Mouse (Mus musculus) embryonic stem cell, embryonic (primary cell): ENCODE data around the gene Scaf8.
"Not testable (repeated sequence)": the region's sequence is repeated elsewhere in the genome, so short reads cannot be mapped to it uniquely, and the experiment has no call there.

Source experiments
- CTCF ChIA-PET, 4 experiments: fragments of 300-600 bp in 2 of 4; fragments of 350-600 bp in 2 of 4; sonication (Branson Sonifier 250); formaldehyde crosslinking; loops; one replicate each; lab custom pipeline; 2022; ENCODE audit warnings: inconsistent platforms in 2 of 4; lab: Charles Lee
- POLR2A ChIA-PET, 4 experiments: fragments of 300-600 bp in 2 of 4; fragments of 350-600 bp in 2 of 4; sonication (Branson Sonifier 250); formaldehyde crosslinking; loops; one replicate each; lab custom pipeline; 2022; ENCODE audit warnings: antibody characterized with exemption in 4 of 4, inconsistent platforms in 1 of 4; lab: Charles Lee

The Scaf8 gene

GRCm38 (mm10) chr17:3156176-3156575 is 41.4 kb downstream of the Scaf8 start:
- POLR2A ChIA-PET: interaction anchor here in 2 of 4 experiments (0.6 to 2.7 kb wide), 10 partner anchors 8 to 58 kb away, joined by 3 to 11 read pairs (median 5); no protein-coding TSS in a partner anchor
- CTCF ChIA-PET: not testable (repeated sequence)

DNA sequence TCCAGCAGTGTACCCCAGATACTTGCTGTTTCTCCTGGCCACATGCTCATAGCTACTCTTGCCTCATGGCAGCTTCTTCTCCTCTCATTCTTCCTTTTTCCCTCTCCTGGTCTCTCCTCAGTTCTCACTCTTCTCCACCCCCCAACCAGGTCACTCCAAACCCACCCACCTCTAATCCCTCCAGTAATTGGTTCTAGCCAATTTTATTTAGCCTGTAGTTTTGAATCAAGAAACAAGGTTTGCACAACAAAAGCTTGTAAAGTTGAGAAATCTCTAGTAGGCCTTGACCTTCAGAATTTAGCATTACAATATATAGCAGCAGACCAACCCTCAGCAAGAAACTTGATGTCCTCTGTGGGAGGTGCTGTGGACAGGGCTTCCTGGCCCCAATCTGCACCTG is 42.2 kb downstream of the Scaf8 start:
- ChIA-PET CTCF (no interaction called here), POLR2A (interaction anchor here in 3 of 4 experiments (0.7 to 2.7 kb wide), 13 partner anchors 9 to 57 kb away, joined by 3 to 11 read pairs (median 5); no protein-coding TSS in a partner anchor)

- ChIA-PET POLR2A (interaction anchor here in 2 of 4 experiments (1.0 to 1.3 kb wide), 2 partner anchors 11 to 47 kb away, joined by 3 read pairs; no protein-coding TSS in a partner anchor), CTCF (no interaction called here)
These were observed 48.1 kb downstream of the Scaf8 start for GRCm38 (mm10) chr17:3162905-3163304.

DNA sequence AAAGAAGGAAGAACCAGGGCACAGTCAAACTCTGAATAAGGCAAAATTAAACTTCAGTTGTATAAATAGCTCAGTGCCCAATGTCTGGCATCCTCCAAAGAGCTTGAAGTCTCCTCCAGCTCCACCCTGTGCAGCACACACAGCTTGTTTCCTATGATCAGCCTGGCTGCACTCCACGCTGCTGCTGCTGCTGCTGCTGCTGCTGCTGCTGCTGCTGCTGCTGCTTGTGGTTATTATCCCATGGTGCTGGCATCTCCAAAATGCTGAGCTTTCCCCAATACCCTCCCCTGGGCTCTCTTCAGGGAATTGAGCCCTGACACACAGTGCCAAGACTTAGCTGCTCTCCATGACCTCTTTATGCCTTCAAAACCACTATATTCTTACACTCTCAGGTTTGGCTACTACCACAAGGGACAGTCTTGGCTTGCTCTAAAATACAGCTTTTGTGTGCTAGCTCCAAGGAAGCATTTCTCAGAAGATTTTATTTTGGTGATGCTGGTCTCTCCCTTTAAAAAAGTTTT is 65.7 kb downstream of the Scaf8 start:
- POLR2A ChIA-PET: interaction anchor here in 1 of 4 experiments (0.9 to 1.1 kb wide), 3 partner anchors 9 to 33 kb away, joined by 3 read pairs; no protein-coding TSS in a partner anchor

DNA sequence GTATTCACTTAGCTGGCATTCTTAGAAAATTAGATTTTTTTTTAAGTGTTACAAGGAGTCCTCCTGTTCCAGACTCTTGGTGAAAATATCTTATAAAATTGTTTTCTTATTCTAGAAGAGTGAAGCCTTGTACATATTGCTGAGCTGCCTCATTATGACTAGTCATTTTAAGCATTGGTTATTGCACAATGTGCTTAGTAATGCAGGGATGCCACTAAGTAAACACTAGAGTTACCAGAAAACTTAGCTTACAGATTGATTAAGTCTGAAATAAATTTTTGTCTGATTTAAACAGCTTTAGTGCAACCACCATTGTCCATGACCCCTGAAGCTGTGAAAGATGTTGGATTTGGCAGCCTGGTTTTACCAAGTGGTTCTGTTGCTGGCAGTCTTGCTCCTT is 80.7 kb downstream of the Scaf8 start:
- POLR2A ChIA-PET: interaction anchor here in 1 of 4 experiments (1.0 to 1.3 kb wide), 3 partner anchors 17 to 82 kb away, joined by 3 to 5 read pairs (median 3); no protein-coding TSS in a partner anchor

More for the DNA sequence above, 65.7 kb downstream of the Scaf8 start:
- CTCF ChIA-PET: interaction anchor here in 1 of 4 experiments (0.7 kb wide), 1 partner anchor 559 kb away, joined by 4 read pairs; no protein-coding TSS in a partner anchor

DNA sequence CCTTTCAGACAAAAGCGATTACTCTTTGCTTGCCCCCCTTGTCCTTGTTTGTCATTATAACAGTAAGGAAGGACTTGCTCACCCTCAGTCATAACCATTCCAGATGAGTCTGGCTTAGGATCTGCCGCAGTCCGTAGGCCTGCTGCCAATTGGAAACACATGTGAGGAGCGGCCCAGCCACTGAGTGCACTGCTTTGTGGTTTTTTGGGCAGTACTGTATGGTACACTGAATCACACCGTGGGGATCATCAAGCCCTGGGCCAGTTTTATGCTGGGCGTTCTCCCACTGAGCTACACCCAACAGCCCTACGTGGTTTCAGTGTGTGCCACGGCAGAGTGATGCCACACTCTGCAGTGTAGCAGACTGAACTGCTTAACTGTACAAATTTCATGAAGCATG is 85.6 kb downstream of the Scaf8 start:
- ChIA-PET CTCF (no interaction called here), POLR2A (interaction anchor here in 1 of 4 experiments (1.3 to 2.6 kb wide), 2 partner anchors 11 to 55 kb away, joined by 5 to 9 read pairs; no protein-coding TSS in a partner anchor)

More for the DNA sequence above, 80.7 kb downstream of the Scaf8 start:
- CTCF ChIA-PET: not testable (repeated sequence)

- POLR2A ChIA-PET: interaction anchor here in 1 of 4 experiments (1.5 kb wide), 1 partner anchor 11 kb away, joined by 5 read pairs; no protein-coding TSS in a partner anchor
- CTCF ChIA-PET: interaction anchor here in 1 of 4 experiments (0.8 kb wide), 1 partner anchor 18 kb away, joined by 3 read pairs; no protein-coding TSS in a partner anchor
These were observed 89.1 kb downstream of the Scaf8 start for GRCm38 (mm10) chr17:3203916-3204315.

GRCm38 (mm10) chr17:3204826-3205405 is 90.1 kb downstream of the Scaf8 start:
- ChIA-PET CTCF (interaction anchor here in 1 of 4 experiments (0.8 kb wide), 1 partner anchor 17 kb away, joined by 3 read pairs; no protein-coding TSS in a partner anchor), POLR2A (interaction anchor here in 2 of 4 experiments (0.5 to 2.0 kb wide), 6 partner anchors 9 to 1741 kb away, joined by 3 to 6 read pairs (median 4); no protein-coding TSS in a partner anchor)

DNA sequence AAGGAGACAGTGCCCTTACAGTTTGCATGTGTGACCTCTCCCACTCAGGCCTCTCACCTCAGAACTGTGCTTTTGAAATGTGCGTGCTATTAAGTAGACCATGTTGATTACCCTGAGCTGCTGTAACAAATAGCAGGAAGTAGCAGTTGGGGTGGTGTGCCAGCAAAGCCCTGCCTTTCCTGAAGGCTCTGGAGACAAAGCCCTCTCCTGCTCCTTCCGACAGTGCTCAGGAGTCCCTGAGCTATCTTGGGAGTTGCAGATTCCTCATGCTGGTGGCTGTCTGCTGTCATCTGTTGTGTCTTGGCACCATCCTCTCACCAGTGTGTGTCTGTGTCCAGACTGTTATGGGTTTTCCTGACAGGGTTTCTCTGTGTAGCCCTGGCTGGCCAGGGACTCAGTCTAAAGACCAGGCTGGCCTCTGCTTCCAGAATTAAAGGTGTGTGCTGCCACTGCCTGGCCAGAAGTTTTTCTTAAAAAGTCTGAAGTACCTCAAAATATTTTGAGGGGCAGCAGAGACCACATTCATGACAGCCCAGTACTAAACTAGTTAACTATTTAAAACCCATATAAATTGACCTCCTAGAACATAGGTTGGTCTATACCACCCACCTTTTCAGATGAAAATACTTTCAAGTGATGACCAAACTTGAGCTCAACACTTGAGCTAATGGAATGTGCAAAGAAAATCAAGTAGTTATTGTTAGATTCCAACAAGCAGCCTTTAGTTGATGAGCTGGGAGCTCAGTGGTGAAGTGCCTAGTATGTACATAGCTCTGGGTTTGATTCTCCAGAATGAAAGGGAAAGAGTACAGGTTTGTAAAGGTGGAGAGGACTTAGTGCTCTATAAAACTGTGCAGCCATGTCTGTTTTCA is 92.0 kb downstream of the Scaf8 start:
- POLR2A ChIA-PET: interaction anchor here in 1 of 4 experiments (0.7 to 1.8 kb wide), 4 partner anchors 8 to 50 kb away, joined by 3 to 5 read pairs (median 4); no protein-coding TSS in a partner anchor
- CTCF ChIA-PET: interaction anchor here in 2 of 4 experiments (1.0 to 1.3 kb wide), 2 partner anchors 17 kb away, joined by 3 to 5 read pairs; no protein-coding TSS in a partner anchor

- ChIA-PET POLR2A (no interaction called here), CTCF (interaction anchor here in 1 of 4 experiments (1.0 kb wide), 1 partner anchor 16 kb away, joined by 3 read pairs; no protein-coding TSS in a partner anchor)
These were observed 92.9 kb downstream of the Scaf8 start for GRCm38 (mm10) chr17:3207529-3208240.

GRCm38 (mm10) chr17:3208471-3208870 is 93.7 kb downstream of the Scaf8 start:
- POLR2A ChIA-PET: no interaction called here

DNA sequence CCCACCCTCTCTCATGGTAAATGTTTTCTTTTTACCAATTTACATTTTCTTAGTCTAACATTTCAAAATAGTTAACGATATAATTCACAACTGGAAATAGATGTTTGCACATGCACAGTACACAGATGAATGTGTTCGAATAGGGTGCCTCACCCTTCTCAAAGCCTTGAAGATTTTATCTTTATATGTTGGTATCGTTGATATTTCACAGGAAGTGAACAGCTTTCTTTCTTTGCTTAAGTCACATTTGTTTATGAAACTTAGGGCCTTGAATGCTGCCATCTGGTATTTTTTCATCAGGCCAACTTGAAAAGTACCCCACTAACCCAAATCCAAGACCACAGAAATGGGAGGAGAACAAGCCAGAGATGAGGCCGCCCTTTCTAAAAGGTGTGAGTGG is 94.8 kb downstream of the Scaf8 start:
- POLR2A ChIA-PET: no interaction called here

More at GRCm38 (mm10) chr17:3208471-3208870, 93.7 kb downstream of the Scaf8 start:
- CTCF ChIA-PET: no interaction called here

DNA sequence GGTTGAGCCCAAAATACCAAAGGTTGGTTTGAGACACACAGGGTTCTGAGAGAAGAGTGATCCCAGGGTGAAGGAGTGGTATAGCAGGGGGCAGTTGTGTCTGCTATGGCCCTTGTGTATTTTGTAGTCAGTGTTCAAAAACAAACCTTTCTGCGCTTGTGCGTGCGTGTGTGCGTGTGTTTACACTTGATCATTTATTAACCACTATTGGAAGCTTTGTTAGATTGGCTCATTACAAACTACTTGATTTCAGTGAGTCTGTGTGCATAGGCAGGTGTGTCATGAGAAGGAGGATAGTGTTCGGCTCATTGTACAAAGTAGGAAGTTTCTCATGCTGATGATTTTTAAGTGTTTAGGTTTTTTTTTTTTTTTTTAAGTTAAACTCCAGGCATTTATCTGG is 95.4 kb downstream of the Scaf8 start:
- ChIA-PET CTCF (no interaction called here), POLR2A (interaction anchor here in 1 of 4 experiments (0.7 to 1.6 kb wide), 3 partner anchors 9 to 445 kb away, joined by 3 to 4 read pairs (median 4); no protein-coding TSS in a partner anchor)

More for the DNA sequence above, 94.8 kb downstream of the Scaf8 start:
- CTCF ChIA-PET: no interaction called here

- ChIA-PET CTCF (no interaction called here), POLR2A (interaction anchor here in 1 of 4 experiments (0.6 to 1.6 kb wide), 4 partner anchors 9 to 20 kb away, joined by 3 to 4 read pairs (median 3); no protein-coding TSS in a partner anchor)
These were observed 97.3 kb downstream of the Scaf8 start for GRCm38 (mm10) chr17:3212105-3212504.

DNA sequence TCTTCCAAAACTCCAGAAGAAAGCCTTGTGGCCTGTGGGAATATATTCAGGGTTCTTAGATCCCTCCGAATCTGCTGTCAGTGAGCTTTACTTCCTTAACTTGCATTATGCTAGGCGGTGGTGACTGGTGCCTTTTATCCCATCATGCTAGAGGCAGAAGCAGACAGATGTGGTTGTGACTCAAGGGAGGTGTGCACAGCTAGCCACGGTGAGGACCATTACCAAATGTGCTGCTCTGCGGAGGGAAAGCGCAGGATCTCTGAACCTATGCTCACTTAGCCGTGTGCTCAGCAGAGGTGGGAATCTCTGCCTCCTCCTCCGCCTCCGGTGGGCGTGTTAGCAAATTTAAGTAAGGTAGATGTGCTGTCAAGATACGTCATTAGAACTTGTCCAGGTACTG is 98.1 kb downstream of the Scaf8 start:
- CTCF ChIA-PET: no interaction called here
- POLR2A ChIA-PET: interaction anchor here in 1 of 4 experiments (0.6 to 1.6 kb wide), 6 partner anchors 8 to 104 kb away, joined by 3 to 4 read pairs (median 3); no protein-coding TSS in a partner anchor

GRCm38 (mm10) chr17:3214852-3215251 is 100.1 kb downstream of the Scaf8 start:
- CTCF ChIA-PET: interaction anchor here in 3 of 4 experiments (0.7 to 1.4 kb wide), 4 partner anchors 9 to 30 kb away, joined by 3 to 5 read pairs (median 4); no protein-coding TSS in a partner anchor

DNA sequence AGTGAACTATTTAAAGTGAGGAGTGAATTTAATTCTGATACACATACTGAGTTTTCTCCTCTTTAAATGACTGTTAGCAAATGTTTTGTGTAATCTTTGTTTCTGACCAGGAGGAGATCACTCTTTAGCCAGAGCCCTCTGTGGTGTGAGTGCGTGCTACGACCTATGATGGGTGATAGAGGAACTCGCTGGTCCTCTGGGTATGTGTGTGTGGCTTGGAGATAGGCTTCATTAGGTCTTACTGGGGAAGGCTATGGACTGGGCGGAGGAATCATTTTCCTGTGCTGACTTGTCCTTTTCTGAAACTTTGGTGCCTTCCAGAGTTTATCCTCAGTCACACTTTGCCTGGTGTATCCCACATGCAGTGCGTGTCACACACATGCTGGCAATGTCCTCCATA is 102.3 kb downstream of the Scaf8 start:
- CTCF ChIA-PET: interaction anchor here in 1 of 4 experiments (0.6 kb wide), 1 partner anchor 141 kb away, joined by 3 read pairs; no protein-coding TSS in a partner anchor
- POLR2A ChIA-PET: interaction anchor here in 1 of 4 experiments (0.7 to 1.1 kb wide), 2 partner anchors 9 to 13 kb away, joined by 3 read pairs; no protein-coding TSS in a partner anchor

More at GRCm38 (mm10) chr17:3214852-3215251, 100.1 kb downstream of the Scaf8 start:
- POLR2A ChIA-PET: interaction anchor here in 2 of 4 experiments (0.7 to 1.4 kb wide), 9 partner anchors 8 to 112 kb away, joined by 3 to 6 read pairs (median 4); no protein-coding TSS in a partner anchor
